Mouse (Mus musculus) erythroblast, embryonic 14.5 days (primary cell): ENCODE measurements around the gene Nfia.

Experiments used
- GATA1 ChIP-seq: IDR thresholded peaks from 2 replicates; pipeline ENCODE4 v1.6.1; 2012; ENCODE audit warnings: low read length, inconsistent platforms, mixed read lengths
- TAL1 ChIP-seq: IDR thresholded peaks from 3 replicates; pipeline ENCODE4 v1.6.1; 2012; ENCODE audit warnings: low read length, inconsistent platforms, mixed read lengths

- TF ChIP-seq GATA1 (no peak), TAL1 (no peak)
Measured at GRCm38 (mm10) chr4:97941616-97942015, 169.1 kb downstream of the Nfia start.
